Mouse (Mus musculus) CD4-positive helper T cell, adult 2 months (primary cell): ENCODE data around the gene Nt5c3b.

Experiments used
- DNase-seq: peaks from one replicate; pipeline ENCODE4 v3.0.0-alpha.2; 2012; ENCODE audit warnings: low read depth, missing footprints, low spot score

Gene Nt5c3b

GRCm38 (mm10) chr11:100428612-100429199 is 12.9 kb downstream of the Nt5c3b start:
- DNase-seq, result no peak

GRCm38 (mm10) chr11:100426820-100427219 is 14.8 kb downstream of the Nt5c3b start:
- no peak for DNase-seq

- peak; percentile 43 for DNase-seq
Measured at GRCm38 (mm10) chr11:100425851-100426250, 15.8 kb downstream of the Nt5c3b start.

GRCm38 (mm10) chr11:100423836-100424235 is 17.8 kb downstream of the Nt5c3b start:
- no peak for DNase-seq

- no peak for DNase-seq
Measured at GRCm38 (mm10) chr11:100421537-100421936, 20.1 kb downstream of the Nt5c3b start.

- DNase-seq, result peak; percentile 27
Measured at GRCm38 (mm10) chr11:100414914-100415822, 26.4 kb downstream of the Nt5c3b start, which contains the start of gene Fkbp10. Gene Fkbp10 (plus strand): TSS chr11:100415697.

GRCm38 (mm10) chr11:100414021-100414913 is 27.3 kb downstream of the Nt5c3b start, which contains the start of gene P3h4:
Gene P3h4 (minus strand): TSS chr11:100414836.
- peak; percentile 53 for DNase-seq

- no peak for DNase-seq
Measured at GRCm38 (mm10) chr11:100413541-100413940, 28.1 kb downstream of the Nt5c3b start.

GRCm38 (mm10) chr11:100411736-100412135 is 29.9 kb downstream of the Nt5c3b start:
- no peak for DNase-seq

- DNase-seq, result no peak
Measured at GRCm38 (mm10) chr11:100409686-100410085, 31.9 kb downstream of the Nt5c3b start.

GRCm38 (mm10) chr11:100408835-100409462 is 32.7 kb downstream of the Nt5c3b start:
- no peak for DNase-seq

GRCm38 (mm10) chr11:100408076-100408834 is 33.4 kb downstream of the Nt5c3b start:
- DNase-seq, result peak; percentile 52

GRCm38 (mm10) chr11:100406995-100407705 is 34.5 kb downstream of the Nt5c3b start:
- no peak for DNase-seq

- DNase-seq, result no peak
Measured at GRCm38 (mm10) chr11:100406273-100406672, 35.3 kb downstream of the Nt5c3b start.

- DNase-seq, result no peak
Measured at GRCm38 (mm10) chr11:100404456-100405074, 37.0 kb downstream of the Nt5c3b start.

GRCm38 (mm10) chr11:100403445-100404134 is 38.0 kb downstream of the Nt5c3b start:
- no peak for DNase-seq

GRCm38 (mm10) chr11:100402682-100403081 is 38.9 kb downstream of the Nt5c3b start:
- no peak for DNase-seq

- no peak for DNase-seq
Measured at GRCm38 (mm10) chr11:100402240-100402639, 39.4 kb downstream of the Nt5c3b start.

GRCm38 (mm10) chr11:100400842-100401241 is 40.8 kb downstream of the Nt5c3b start:
- DNase-seq, result no peak
